Mouse (Mus musculus) testis, adult 2 months (tissue): ENCODE results near the gene Adprh.

Experiments used
- CTCF ChIP-seq: fragments of 200-500 bp; IDR thresholded peaks from 2 replicates; pipeline ENCODE4 v1.5.1; 2012; ENCODE audit warnings: low read depth, mild to moderate bottlenecking, inconsistent platforms, low read length, moderate library complexity; ENCODE audit not compliant: control insufficient read depth, insufficient read depth, insufficient replicate concordance
- POLR2A ChIP-seq: fragments of 200-500 bp; IDR thresholded peaks from 2 replicates; pipeline ENCODE4 v1.6.1; 2012; ENCODE audit warnings: low read depth, mild to moderate bottlenecking, inconsistent platforms, low read length, moderate library complexity; ENCODE audit not compliant: control insufficient read depth

DNA sequence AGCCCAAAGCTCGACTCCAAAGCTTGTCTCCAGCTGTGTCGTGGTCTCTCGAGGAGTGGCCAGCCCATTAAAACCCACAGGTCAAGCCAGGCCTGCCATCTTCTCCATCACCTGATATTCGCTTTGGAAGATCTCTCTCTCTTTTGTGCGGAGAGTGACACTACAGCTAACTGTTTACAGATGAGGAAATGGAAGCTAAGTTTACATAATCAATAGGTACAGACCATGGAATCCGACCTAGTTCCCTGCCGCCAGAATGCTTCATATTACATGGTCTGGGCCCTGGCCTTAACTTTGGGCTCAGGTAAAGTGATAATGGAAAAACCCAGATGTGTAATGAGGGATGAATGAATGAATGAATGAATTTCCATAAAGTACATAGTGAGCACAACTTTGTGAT lies 1.8 kb downstream of the Adprh start:
- no peak for TF ChIP-seq POLR2A
- no peak for TF ChIP-seq CTCF
